Mouse (Mus musculus): ENCODE data around the gene Elk3.

The Elk3 gene

GRCm38 (mm10) chr10:93332261-93332809 lies 21.4 kb upstream of the Elk3 start:
- in situ Hi-C loops (cut with MboI, MseI): no loop called here

GRCm38 (mm10) chr10:93331543-93331942 lies 20.6 kb upstream of the Elk3 start:
- in situ Hi-C loops (cut with MboI, MseI): no loop called here

GRCm38 (mm10) chr10:93328321-93328720 lies 17.4 kb upstream of the Elk3 start:
- in situ Hi-C loops (cut with MboI, MseI): no loop called here

DNA sequence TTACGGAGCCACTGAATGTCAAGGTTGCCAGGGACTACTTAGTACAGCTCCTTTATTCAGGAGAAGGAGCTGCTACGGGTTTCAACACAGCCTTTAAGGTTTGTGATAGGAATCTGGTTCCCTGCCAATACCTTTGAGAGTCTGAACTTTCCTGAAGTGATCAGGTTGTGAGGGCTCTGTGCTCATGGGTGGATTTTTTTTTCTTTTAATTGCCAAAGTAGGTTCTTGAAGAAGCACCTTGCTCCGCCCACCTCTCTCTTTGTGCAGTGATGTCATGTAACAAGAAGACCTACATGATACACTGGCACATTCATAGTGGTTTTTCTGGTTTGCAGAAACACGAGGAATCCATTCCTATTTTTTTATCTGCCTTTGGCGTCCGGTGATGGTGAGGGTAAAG lies 16.3 kb upstream of the Elk3 start:
- in situ Hi-C loops (cut with MboI, MseI): no loop called here

GRCm38 (mm10) chr10:93326741-93327100 lies 15.8 kb upstream of the Elk3 start:
- in situ Hi-C loops (cut with MboI, MseI): no loop called here

- in situ Hi-C loops (cut with MboI, MseI): no loop called here
These were observed 15.1 kb upstream of the Elk3 start for GRCm38 (mm10) chr10:93325804-93326740.

DNA sequence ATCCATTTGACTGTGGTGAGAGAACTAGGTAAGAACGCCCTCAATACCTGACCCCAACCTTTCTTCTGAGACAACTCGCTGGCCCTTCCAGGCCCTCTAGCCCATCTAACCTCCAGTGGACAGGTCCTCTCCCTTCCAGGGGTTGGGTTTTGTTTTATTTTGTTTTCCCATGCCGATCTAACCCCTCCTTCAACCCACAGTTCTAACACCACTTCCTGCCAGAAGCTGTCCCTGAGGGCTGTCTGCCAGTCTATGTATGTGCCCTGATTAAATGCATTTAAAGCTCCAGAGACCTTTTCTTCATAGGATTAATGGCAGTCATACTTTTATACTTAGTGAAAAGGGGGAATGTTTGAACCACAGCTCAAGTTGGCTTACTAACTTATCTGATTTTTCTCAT lies 14.4 kb upstream of the Elk3 start:
- in situ Hi-C loops (cut with MboI, MseI): no loop called here

GRCm38 (mm10) chr10:93324438-93324837 lies 13.5 kb upstream of the Elk3 start:
- in situ Hi-C loops (cut with MboI, MseI): no loop called here

DNA sequence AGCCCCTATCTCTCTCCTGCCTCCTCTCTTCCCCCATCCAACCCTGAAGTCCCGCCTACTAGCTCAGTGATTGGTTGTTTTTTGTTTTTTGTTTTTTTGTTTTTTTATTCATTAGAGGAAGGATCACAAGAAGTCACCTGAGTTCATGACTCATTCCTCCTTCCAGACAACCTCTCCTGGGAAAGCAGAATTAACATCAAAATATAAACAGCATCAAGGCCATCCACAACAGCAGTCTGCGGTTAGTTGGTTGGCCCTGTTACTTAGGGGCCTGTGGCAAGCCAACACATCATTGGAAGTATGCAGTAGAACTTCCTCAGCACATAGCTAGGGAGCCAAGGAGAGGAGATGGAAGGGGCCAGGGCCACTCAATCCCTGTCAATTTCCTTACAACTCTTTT lies 12.7 kb upstream of the Elk3 start:
- in situ Hi-C loops (cut with MboI, MseI): no loop called here

DNA sequence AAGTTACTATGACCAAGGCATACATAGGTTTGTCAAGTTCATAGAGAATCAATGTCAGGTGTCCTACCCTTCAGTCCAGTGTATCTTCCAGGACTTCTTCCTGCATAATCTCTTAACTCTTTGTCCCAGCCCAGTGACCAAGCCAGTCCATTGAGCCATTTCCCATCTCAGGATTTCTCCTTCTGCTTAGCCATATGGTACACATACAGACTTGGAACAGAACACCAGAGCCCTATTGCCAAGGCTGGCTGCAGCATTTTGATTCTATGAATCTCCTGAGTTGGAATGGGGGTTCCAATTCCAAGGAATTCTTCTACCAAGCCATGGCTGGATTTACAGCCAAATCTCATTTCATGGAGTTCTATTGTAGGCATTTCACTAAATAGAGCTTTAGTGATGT lies 10.8 kb upstream of the Elk3 start:
- in situ Hi-C loops (cut with MboI, MseI): no loop called here

DNA sequence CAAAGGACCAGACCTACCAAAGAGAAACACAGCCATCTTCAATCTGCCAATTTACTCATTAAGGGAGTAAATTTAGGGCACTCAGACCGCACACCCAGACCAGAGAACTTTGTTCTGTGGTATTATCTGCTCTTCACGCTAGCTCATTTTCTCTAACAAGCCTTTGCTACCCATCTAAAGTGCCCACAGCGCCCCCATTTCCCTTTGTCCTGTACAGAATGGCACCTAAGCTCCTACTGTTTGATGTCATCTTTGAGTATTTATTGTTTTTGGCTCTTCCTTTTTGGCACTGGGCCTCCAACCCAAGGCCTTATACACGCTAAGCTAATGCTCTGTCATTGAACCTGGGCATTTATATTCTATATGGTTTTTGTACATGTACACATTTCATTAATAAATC lies 9.2 kb upstream of the Elk3 start:
- in situ Hi-C loops (cut with MboI, MseI): no loop called here

GRCm38 (mm10) chr10:93319526-93320063 lies 8.7 kb upstream of the Elk3 start:
- in situ Hi-C loops (cut with MboI, MseI): no loop called here

GRCm38 (mm10) chr10:93316909-93317308 lies 6.0 kb upstream of the Elk3 start:
- in situ Hi-C loops (cut with MboI, MseI): no loop called here

- in situ Hi-C loops (cut with MboI, MseI): no loop called here
These were observed 641 bp upstream of the Elk3 start for GRCm38 (mm10) chr10:93311576-93311975.

- in situ Hi-C loops (cut with MboI, MseI): no loop called here
These were observed 857 bp downstream of the Elk3 start for GRCm38 (mm10) chr10:93309934-93310621.

GRCm38 (mm10) chr10:93309131-93309933 lies 1.6 kb downstream of the Elk3 start:
- in situ Hi-C loops (cut with MboI, MseI): no loop called here

DNA sequence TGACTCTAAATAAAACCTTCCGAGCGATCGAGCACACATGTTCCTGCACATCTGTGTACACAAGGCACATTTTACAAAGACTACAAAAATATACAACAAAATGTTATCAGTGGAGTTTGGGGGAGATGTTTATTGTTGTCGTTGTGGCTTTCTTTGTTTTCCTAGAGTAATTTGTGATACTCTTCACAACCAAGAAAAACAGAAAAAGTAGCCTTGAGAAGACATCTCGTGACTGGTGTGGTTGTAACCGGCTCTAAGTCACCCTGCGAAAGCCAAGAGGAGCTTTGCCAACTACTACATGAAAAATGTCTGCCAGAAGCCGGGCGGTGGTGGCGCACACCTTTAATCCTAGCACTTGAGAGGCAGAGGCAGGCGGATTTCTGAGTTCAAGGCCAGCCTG lies 4.6 kb downstream of the Elk3 start:
- in situ Hi-C loops (cut with MboI, MseI): no loop called here

DNA sequence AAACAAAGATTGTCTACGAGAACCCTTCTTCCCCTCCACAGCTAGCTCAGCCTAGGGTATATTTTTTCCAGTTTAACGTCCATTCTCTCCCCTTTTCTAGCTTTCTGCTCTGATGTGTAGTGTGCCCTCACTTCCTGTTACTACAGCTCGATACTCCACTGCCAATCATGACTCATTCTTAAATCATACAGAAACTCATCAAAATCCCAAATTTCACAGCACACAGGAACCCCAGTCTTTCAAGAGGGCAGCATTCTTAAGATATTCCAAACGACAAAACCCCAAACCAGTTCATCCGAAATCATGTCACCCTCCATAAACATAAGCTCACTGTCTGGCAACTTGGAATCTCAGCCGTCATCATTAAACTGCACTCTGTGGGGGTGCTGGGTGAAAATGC lies 5.0 kb downstream of the Elk3 start:
- in situ Hi-C loops (cut with MboI, MseI): no loop called here

- in situ Hi-C loops (cut with MboI, MseI): loop anchor here (5.0 kb wide), 1 partner anchor 44 kb away; no protein-coding TSS in a partner anchor
These were observed 7.7 kb downstream of the Elk3 start for GRCm38 (mm10) chr10:93303231-93303630.

DNA sequence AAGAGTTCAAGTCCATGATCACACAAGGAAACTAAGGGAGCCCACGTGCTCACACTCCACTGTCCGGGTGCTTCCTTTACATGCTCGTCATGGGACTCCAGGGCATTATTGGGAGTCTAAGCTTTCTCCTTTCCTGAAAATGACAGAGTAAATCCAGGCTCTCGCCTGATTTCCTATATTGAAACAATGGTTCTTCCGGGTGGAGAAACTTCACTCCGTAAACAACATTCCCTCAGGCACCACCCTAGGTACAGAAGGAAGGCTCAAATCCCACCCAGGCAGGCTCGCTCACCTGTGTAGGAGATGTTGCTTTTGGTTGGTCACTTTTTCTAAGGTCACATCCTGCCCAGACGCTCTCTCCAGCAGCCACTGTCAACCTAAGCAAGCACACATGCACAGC lies 9.1 kb downstream of the Elk3 start:
- in situ Hi-C loops (cut with MboI, MseI): loop anchor here (5.0 kb wide), 1 partner anchor 45 kb away; no protein-coding TSS in a partner anchor

DNA sequence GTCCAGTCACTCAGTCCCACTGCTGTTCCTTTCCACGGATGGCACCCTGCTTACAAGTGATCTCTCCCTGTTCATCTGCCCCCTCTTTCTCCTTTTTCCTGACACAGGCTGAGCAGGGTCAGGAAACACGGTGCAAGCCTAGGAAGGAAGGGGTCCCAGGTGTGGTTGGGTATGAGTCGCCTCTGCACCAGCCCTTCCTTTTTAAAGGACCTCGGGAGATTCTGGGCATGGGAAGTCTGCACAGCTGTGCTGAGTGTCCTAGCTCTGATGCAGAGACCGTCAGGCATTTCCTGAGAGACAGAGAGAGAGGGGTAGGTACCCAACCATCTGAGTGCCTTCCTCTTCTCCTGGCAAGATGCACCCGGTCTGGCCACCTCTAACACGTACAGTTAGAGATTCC lies 12.7 kb downstream of the Elk3 start:
- in situ Hi-C loops (cut with MboI, MseI): loop anchor here (10.0 kb wide), 1 partner anchor 177 kb away; no protein-coding TSS in a partner anchor

Data from T-helper 2 cell (primary cell).